Mouse (Mus musculus) forebrain, postnatal 0 days (tissue): ENCODE measurements at regions not wholly inside any gene's neighbourhood (a gene's known extent, or its start where the extent isn't known, plus 50 kb on each side); places are given as distances from the start of the nearest gene placed in this dataset.

Source experiments
- ATAC-seq: fragments of 200-750 bp; cut with Nextera tagmentation; 2 replicates; pipeline ENCODE4 v1.8.0; 2017; ENCODE audit warnings: mild to moderate bottlenecking, moderate library complexity
- DNase-seq: peaks from one replicate; pipeline ENCODE4 v3.0.0-alpha.2; 2015
- H3K27ac ChIP-seq: fragments of 300-500 bp; sonication (generic); 2 replicates; pipeline ENCODE4 v1.5.1; 2014; ENCODE audit warnings: low read depth, mild to moderate bottlenecking, antibody characterized with exemption, low read length, moderate library complexity, mixed read lengths
- H3K27me3 ChIP-seq: fragments of 300-500 bp; sonication (generic); 2 replicates; pipeline ENCODE4 v1.6.1; 2014; ENCODE audit warnings: mild to moderate bottlenecking, low read length, mixed read lengths; ENCODE audit not compliant: insufficient read depth
- H3K36me3 ChIP-seq: fragments of 300-500 bp; sonication (generic); 2 replicates; pipeline ENCODE4 v1.6.1; 2014; ENCODE audit warnings: mild to moderate bottlenecking, moderate library complexity; ENCODE audit not compliant: insufficient read depth
- H3K4me1 ChIP-seq: fragments of 300-500 bp; sonication (generic); 2 replicates; pipeline ENCODE4 v1.6.1; 2014; ENCODE audit warnings: antibody characterized with exemption; ENCODE audit not compliant: insufficient read depth
- H3K4me2 ChIP-seq: fragments of 300-500 bp; sonication (generic); 2 replicates; pipeline ENCODE4 v1.6.1; 2014; ENCODE audit warnings: low read depth, mild to moderate bottlenecking, moderate library complexity
- H3K4me3 ChIP-seq: fragments of 300-500 bp; sonication (generic); 2 replicates; pipeline ENCODE4 v1.5.1; 2014; ENCODE audit warnings: low read depth, low read length, mixed read lengths
- H3K9ac ChIP-seq: fragments of 300-500 bp; sonication (generic); 2 replicates; pipeline ENCODE4 v1.6.1; 2014; ENCODE audit warnings: mild to moderate bottlenecking
- H3K9me3 ChIP-seq: fragments of 300-500 bp; sonication (generic); 2 replicates; pipeline ENCODE4 v1.6.1; 2016; ENCODE audit warnings: low read length
- CTCF ChIP-seq: sonication (generic); IDR thresholded peaks from 2 replicates; pipeline ENCODE4 v1.5.1; 2016; ENCODE audit warnings: antibody characterized with exemption, control low read depth, low read depth
- WGBS: fragments of 180-500 bp; shearing (Covaris S2); extraction: QIAGEN DNeasy Blood & Tissue Kit; methylation state at CpG from one replicate; pipeline ENCODE4 v1.1.7; 2014; 5-methylcytosine and 5-hydroxymethylcytosine counted together

- Histone ChIP-seq H3K4me3 (no peak overlapping the region), H3K4me1 (no peaks in the 10 kb centered on the region), H3K9ac (no peak overlapping the region), H3K27me3 (no peaks in the 10 kb centered on the region), H3K9me3 (no peaks in the 10 kb centered on the region; the same call in 1 of the 2 replicates), H3K36me3 (no peaks in the 10 kb centered on the region), H3K4me2 (no peak overlapping the region), H3K27ac (no peak overlapping the region)
- TF ChIP-seq CTCF: no peak
- ATAC-seq (no peak), DNase-seq (no peak)
- WGBS: 83% methylated on average over 4 of the region's 4 CpGs
Observed at GRCm38 (mm10) chr2:51058158-51058557, 90.8 kb downstream of the Rnd3 start.

DNA sequence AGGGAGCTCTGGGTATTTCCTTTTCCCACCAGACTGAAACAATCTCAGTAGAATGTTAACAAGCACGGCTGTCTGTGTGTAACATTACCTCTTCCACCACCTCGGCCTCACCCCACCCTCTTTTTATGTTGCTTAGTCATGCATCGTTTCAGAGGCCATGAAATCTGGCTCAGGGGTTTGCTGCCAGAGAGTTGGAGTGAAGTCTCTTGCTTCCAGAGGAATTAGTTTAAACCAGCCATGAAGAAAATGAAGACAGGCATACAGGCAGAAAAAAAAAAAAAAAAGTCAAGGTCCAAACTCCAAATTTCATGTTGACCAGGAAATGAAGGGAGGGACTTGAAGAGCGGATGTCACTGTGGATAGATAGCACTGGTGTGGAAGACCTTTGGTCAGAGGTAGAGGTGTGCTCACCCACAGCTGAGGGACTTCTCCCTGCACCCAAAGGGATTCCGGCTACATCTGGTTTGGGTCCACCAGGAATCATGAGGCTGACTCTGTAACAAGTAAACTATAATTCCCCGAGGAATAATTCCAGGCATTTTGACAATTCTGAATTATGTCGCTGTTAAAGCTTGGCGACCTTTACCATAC lies 92.7 kb downstream of the Rnd3 start:
- H3K27me3 ChIP-seq: no peaks in the 10 kb centered on the region
- H3K9ac ChIP-seq: no peak overlapping the region
- DNase-seq: no peak
- no peak overlapping the region for H3K4me2 ChIP-seq
- no peak for TF ChIP-seq CTCF
- WGBS: 56% methylated on average over 8 of the region's 8 CpGs
- no peak overlapping the region for H3K27ac ChIP-seq
- ATAC-seq: no peak
- no peaks in the 10 kb centered on the region for H3K36me3 ChIP-seq
- H3K4me1 ChIP-seq: no peaks in the 10 kb centered on the region
- no peaks in the 10 kb centered on the region for H3K9me3 ChIP-seq
- no peak overlapping the region for H3K4me3 ChIP-seq

DNA sequence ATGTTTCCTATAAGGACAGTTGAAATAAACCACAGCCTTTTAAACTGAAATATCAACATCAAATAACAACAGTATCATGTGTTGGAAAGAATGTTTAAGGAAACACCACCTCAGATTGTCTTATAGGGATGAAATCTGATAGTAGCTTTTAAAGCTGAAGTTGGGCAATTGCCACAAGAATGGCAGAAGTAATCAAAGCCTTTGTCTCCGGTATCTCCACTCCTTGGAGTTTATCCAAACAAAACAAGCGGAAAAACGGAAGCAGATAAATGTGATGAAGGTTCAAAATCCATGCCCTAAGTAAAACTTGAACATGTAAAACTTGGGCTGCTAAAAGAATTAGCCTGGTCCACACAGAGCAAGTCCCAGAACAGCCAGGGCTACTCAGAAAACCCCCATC lies 93.6 kb downstream of the Rnd3 start:
- WGBS: 29% methylated on average over 3 of the region's 3 CpGs
- H3K4me1 ChIP-seq: no peaks in the 10 kb centered on the region

DNA sequence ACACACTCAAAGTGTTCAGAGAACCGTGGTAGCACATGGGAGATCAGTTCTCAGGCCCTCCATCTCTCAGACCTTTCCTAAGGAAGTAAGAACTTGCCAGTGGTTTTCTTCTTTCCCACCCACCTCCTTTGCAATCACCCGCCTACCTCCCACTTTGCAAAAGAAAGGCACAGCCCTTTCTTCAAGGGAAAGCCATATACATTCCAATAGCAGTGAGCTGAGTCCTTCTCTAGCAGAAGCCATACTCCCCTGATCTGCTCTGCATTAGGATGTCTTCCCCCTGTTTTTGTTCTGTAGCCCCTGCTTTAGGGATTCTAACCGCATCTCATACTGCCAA lies 99.1 kb downstream of the Rnd3 start:
- DNase-seq (no peak), ATAC-seq (no peak)
- Histone ChIP-seq H3K9ac (no peak overlapping the region), H3K4me1 (no peaks in the 10 kb centered on the region), H3K4me3 (no peak overlapping the region), H3K9me3 (no peaks in the 10 kb centered on the region), H3K27ac (no peak overlapping the region), H3K27me3 (no peaks in the 10 kb centered on the region), H3K4me2 (no peak overlapping the region), H3K36me3 (no peaks in the 10 kb centered on the region)
- WGBS: 76% methylated on average over 3 of the region's 3 CpGs
- TF ChIP-seq CTCF: no peak

More for the DNA sequence above, 93.6 kb downstream of the Rnd3 start:
- no peak for TF ChIP-seq CTCF
- H3K4me3 ChIP-seq: no peak overlapping the region
- no peak overlapping the region for H3K27ac ChIP-seq
- H3K9ac ChIP-seq: no peak overlapping the region
- H3K9me3 ChIP-seq: no peaks in the 10 kb centered on the region
- ATAC-seq: no peak
- H3K4me2 ChIP-seq: no peak overlapping the region
- no peak for DNase-seq
- no peaks in the 10 kb centered on the region for H3K36me3 ChIP-seq
- H3K27me3 ChIP-seq: no peaks in the 10 kb centered on the region

DNA sequence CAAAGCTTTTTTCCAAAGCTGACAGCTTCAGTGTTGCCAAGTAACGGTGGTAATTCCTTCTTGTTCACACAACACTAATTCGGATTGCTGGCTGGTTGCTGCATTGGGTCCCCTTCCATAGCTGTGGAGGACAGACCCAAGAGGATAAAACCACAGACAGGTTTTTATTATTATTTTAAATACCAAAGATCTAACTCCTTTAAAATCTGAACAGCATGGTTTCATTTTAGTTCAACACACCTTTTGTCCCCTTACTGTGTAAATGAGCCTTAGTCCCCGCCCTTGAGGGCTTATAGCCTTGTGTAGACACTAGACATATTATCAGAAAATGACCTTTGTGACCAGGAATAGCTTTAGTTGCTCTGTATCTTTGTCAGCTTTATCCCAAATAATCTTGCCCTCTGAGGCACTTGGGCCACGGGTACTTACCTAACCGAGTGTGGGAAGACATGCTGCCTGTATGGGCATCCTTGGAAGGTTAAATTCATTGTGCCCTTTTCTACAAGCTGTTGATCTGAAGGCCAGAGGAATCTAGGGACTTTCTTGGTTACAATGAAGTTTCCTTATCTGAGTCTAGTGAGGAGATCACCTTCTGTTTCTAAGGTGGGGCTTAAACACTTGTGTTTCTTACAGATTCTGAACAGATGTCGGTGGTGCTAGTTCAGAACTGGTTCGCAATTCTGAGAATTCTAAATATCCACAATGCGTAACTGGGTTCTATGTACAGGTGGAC lies 99.6 kb downstream of the Rnd3 start:
- Histone ChIP-seq H3K4me1 (no peaks in the 10 kb centered on the region), H3K36me3 (no peaks in the 10 kb centered on the region), H3K27me3 (no peaks in the 10 kb centered on the region), H3K4me3 (no peak overlapping the region), H3K4me2 (no peak overlapping the region), H3K9ac (no peak overlapping the region), H3K27ac (no peak overlapping the region), H3K9me3 (no peaks in the 10 kb centered on the region)
- WGBS: 57% methylated on average over 8 of the region's 8 CpGs
- peak; percentile 35 for DNase-seq
- TF ChIP-seq CTCF: no peak
- ATAC-seq: no peak; the same call in 1 of the 2 replicates

DNA sequence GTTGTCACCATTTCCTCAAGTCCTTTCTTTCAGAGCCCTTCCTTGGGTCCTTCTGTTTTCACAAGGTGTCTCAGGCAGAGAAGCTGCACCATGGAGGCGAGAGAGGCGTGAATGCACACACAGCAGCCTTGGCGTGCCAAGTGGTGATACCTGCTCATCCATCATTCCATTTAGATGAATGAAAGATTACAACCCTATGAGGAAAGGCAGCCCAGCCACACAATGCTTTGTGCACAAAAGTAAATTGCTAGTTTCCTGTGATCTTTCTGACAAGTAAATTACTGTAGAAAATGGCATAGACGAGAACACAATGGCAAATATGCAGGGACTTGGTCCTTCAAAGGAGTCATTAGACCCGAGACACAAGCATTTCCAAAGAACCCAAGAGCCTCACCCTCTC lies 101.4 kb downstream of the Rnd3 start:
- Histone ChIP-seq H3K4me1 (no peaks in the 10 kb centered on the region), H3K27me3 (no peaks in the 10 kb centered on the region), H3K4me3 (no peak overlapping the region), H3K9ac (no peak overlapping the region), H3K4me2 (no peak overlapping the region), H3K27ac (no peak overlapping the region), H3K36me3 (no peaks in the 10 kb centered on the region), H3K9me3 (no peaks in the 10 kb centered on the region)
- 59% methylated on average over 5 of the region's 5 CpGs for WGBS
- ATAC-seq: peak; percentile 64; the same call in 1 of the 2 replicates
- peak; percentile 22 for DNase-seq
- no peak for TF ChIP-seq CTCF

- no peak for ATAC-seq
- H3K4me3 ChIP-seq: no peak overlapping the region
- DNase-seq: no peak
- no peaks in the 10 kb centered on the region for H3K36me3 ChIP-seq
- no peaks in the 10 kb centered on the region for H3K27me3 ChIP-seq
- no peaks in the 10 kb centered on the region for H3K9me3 ChIP-seq
- 49% methylated on average over 2 of the region's 2 CpGs for WGBS
- H3K4me2 ChIP-seq: no peak overlapping the region
- no peak overlapping the region for H3K9ac ChIP-seq
- H3K4me1 ChIP-seq: no peaks in the 10 kb centered on the region
- no peak for TF ChIP-seq CTCF
- no peak overlapping the region for H3K27ac ChIP-seq
Observed at GRCm38 (mm10) chr2:51045626-51046025, 103.3 kb downstream of the Rnd3 start.
